Mouse (Mus musculus): Measurements from ENCODE around the gene Pip4p1. TPM values are rescaled to one million over a fixed set of nuclear protein-coding genes. Genes with fewer than 3 reads are reported as not detected.

Pip4p1 gene
- total and polyA plus RNA-seq, 3 experiments = 18.1 to 35.5 (median 28.1) TPM

DNA sequence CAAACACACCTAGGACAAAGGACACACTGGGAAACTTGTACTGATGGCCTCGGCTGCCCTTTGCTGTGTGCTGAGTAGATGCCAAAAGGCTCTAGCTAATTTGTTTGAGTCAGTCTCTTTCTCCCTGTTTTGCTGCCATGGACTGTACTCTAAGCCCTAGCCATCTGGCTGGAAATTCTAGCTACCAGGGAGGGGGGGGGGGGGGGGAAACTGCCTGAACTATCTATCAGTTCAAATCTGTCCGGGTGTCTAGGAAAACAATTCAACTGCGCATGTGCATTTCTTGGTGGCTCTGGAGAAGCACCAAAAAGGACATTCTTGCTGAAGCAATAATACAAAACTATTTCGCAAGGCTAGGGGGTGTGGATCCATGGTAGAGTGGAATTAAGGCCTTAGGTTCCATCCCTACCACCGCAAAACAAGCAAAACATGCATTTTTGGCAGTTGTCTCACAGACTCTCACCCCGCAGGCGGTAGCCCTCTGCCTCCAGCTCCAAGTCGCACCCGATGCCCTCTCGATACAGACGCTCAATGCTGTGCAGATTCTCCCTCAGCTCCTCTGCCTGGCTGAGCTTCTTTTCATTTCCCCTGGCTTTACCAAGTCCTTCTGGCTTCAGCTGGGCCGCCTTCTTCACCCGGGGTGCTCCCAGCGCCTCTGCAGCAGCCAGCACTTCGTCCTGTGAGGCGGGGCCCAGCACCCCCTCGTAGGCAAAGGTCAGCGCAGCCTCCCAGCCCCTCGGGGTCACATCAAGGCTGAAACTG is 34.5 kb downstream of the Pip4p1 start:
- dilution Hi-C loops (cut with MboI; ENCODE audit: extremely low pct_ligation_motif_present, extremely low pct_unique_long_range_greater_than_20kb, low sequenced_read_pairs) = no loop called here
- no peak overlapping the region for H3K27ac ChIP-seq (ENCODE audit: insufficient read depth, low read depth)
- no peaks in the 10 kb centered on the region for H3K36me3 ChIP-seq (replicated peaks in 1 of 2; ENCODE audit: control insufficient read depth in 1 of 2, insufficient read depth in 1 of 2, low read length in 1 of 2)
- no peaks in the 10 kb centered on the region for H3K79me2 ChIP-seq (replicated peaks; ENCODE audit: control insufficient read depth, extremely low read depth, insufficient read depth, poor library complexity, severe bottlenecking)
- H3K27me3 ChIP-seq (replicated peaks) = no peaks in the 10 kb centered on the region
- H3K9ac ChIP-seq (ENCODE audit: insufficient read depth, low read depth) = no peak overlapping the region
- H3K4me1 ChIP-seq (ENCODE audit: control insufficient read depth in 1 of 2, insufficient read depth in 2 of 2) = peaks cover 4 to 6% of the 10 kb centered on the region in 2 experiments
- H3K4me2 ChIP-seq (ENCODE audit: insufficient read depth, low read depth, poor library complexity, severe bottlenecking) = no peak overlapping the region
- H3K9me3 ChIP-seq (replicated peaks; ENCODE audit: low read length) = peaks cover 5% of the 10 kb centered on the region
- H3K4me3 ChIP-seq (replicated peaks in 1 of 3; ENCODE audit: low read depth in 2 of 3, low read length in 2 of 3, poor library complexity in 1 of 3) = no peak overlapping the region
- in situ Hi-C loops (cut with MboI; ENCODE audit: low pct_ligation_motif_present, low pct_unique_long_range_greater_than_20kb, low sequenced_read_pairs) = no loop called here
- no peak for DNase-seq (ENCODE audit: extremely low read depth)
- TF ChIP-seq KAT2A (IDR thresholded peaks at IDR 0.05; ENCODE audit: insufficient replicate concordance, low read length) (no peak), BHLHE40 (IDR thresholded peaks at IDR 0.05; ENCODE audit: low read depth, low read length) (no peak), USF2 (conservative IDR thresholded peaks at IDR 0.05; ENCODE audit: low read depth, low read length) (no peak), GABPA (IDR thresholded peaks at IDR 0.05; ENCODE audit: insufficient replicate concordance, low read depth, low read length) (no peak), CTCF (conservative IDR thresholded peaks at IDR 0.05 in 1 of 2, IDR thresholded peaks at IDR 0.05 in 1 of 2; ENCODE audit: low read depth in 2 of 2, low read length in 2 of 2) (no peak), MXI1 (IDR thresholded peaks at IDR 0.05; ENCODE audit: low read depth, low read length) (no peak)

GRCm38 (mm10) chr14:50895407-50895806 is 35.2 kb downstream of the Pip4p1 start:
- Histone ChIP-seq H3K9ac (ENCODE audit: insufficient read depth, low read depth) (no peak overlapping the region), H3K36me3 (replicated peaks in 1 of 2; ENCODE audit: control insufficient read depth in 1 of 2, insufficient read depth in 1 of 2, low read length in 1 of 2) (no peaks in the 10 kb centered on the region), H3K4me3 (replicated peaks in 1 of 3; ENCODE audit: low read depth in 2 of 3, low read length in 2 of 3, poor library complexity in 1 of 3) (no peak overlapping the region), H3K4me2 (ENCODE audit: insufficient read depth, low read depth, poor library complexity, severe bottlenecking) (no peak overlapping the region), H3K4me1 (ENCODE audit: control insufficient read depth in 1 of 2, insufficient read depth in 2 of 2) (peaks cover 0 to 6% of the 10 kb centered on the region in 2 experiments; a peak in 2 of 4 replicates), H3K27ac (ENCODE audit: insufficient read depth, low read depth) (no peak overlapping the region), H3K9me3 (replicated peaks; ENCODE audit: low read length) (peaks cover 4% of the 10 kb centered on the region), H3K79me2 (replicated peaks; ENCODE audit: control insufficient read depth, extremely low read depth, insufficient read depth, poor library complexity, severe bottlenecking) (no peaks in the 10 kb centered on the region), H3K27me3 (replicated peaks) (no peaks in the 10 kb centered on the region)
- in situ Hi-C loops (cut with MboI; ENCODE audit: low pct_ligation_motif_present, low pct_unique_long_range_greater_than_20kb, low sequenced_read_pairs) (no loop called here), dilution Hi-C loops (cut with MboI; ENCODE audit: extremely low pct_ligation_motif_present, extremely low pct_unique_long_range_greater_than_20kb, low sequenced_read_pairs) (no loop called here)
- TF ChIP-seq JUND (conservative IDR thresholded peaks at IDR 0.05; ENCODE audit: low read depth, low read length) (no peak), POLR2AphosphoS2 (IDR thresholded peaks at IDR 0.05; ENCODE audit: low read depth, low read length) (no peak), E2F4 (IDR thresholded peaks at IDR 0.05; ENCODE audit: insufficient replicate concordance, low read depth, low read length) (no peak), ZKSCAN1 (IDR thresholded peaks at IDR 0.05; ENCODE audit: borderline replicate concordance, low read depth, low read length) (no peak), SMC3 (IDR thresholded peaks at IDR 0.05; ENCODE audit: low read depth, low read length) (no peak), TBP (conservative IDR thresholded peaks at IDR 0.05; ENCODE audit: low read depth, low read length) (no peak), NRF1 (IDR thresholded peaks at IDR 0.05; ENCODE audit: low read depth, low read length) (no peak), MAFK (IDR thresholded peaks at IDR 0.05; ENCODE audit: insufficient replicate concordance, low read length) (no peak), ZMIZ1 (IDR thresholded peaks at IDR 0.05; ENCODE audit: low read depth, low read length) (no peak), BHLHE40 (IDR thresholded peaks at IDR 0.05; ENCODE audit: low read depth, low read length) (no peak), ZC3H11A (IDR thresholded peaks at IDR 0.05; ENCODE audit: low read depth, low read length) (no peak), GABPA (IDR thresholded peaks at IDR 0.05; ENCODE audit: insufficient replicate concordance, low read depth, low read length) (no peak), CTCF (conservative IDR thresholded peaks at IDR 0.05 in 1 of 2, IDR thresholded peaks at IDR 0.05 in 1 of 2; ENCODE audit: low read depth in 2 of 2, low read length in 2 of 2) (no peak), RAD21 (IDR thresholded peaks at IDR 0.05; ENCODE audit: low read depth, low read length) (no peak), ETS1 (conservative IDR thresholded peaks at IDR 0.05; ENCODE audit: low read depth, low read length) (no peak), NELFE (IDR thresholded peaks at IDR 0.05; ENCODE audit: low read depth, low read length) (no peak), MXI1 (IDR thresholded peaks at IDR 0.05; ENCODE audit: low read depth, low read length) (no peak), MEF2A (IDR thresholded peaks at IDR 0.05; ENCODE audit: borderline replicate concordance, low read depth, low read length) (no peak), POLR2A (IDR thresholded peaks at IDR 0.05; ENCODE audit: low read depth, low read length) (no peak), TCF12 (IDR thresholded peaks at IDR 0.05; ENCODE audit: low read depth, low read length) (no peak)
- no peak for DNase-seq (ENCODE audit: extremely low read depth)

Data from CH12.LX (cell line).